Mouse (Mus musculus) layer of hippocampus, adult 8-10 months (tissue): ENCODE measurements around the gene Btnl2. TPM values are rescaled to one million over a fixed set of nuclear protein-coding genes. Genes with fewer than 3 reads are reported as not detected.
A peak's percentile ranks its signal among the peaks of the same experiment; 100 is the strongest.
"Not testable (repeated sequence)": the region's sequence is repeated elsewhere in the genome, so short reads cannot be mapped to it uniquely, and the experiment has no call there.

Experiments used
- DNase-seq, 2 experiments: peaks; one replicate each; pipeline ENCODE4 v3.0.0; 2022; ENCODE audit warnings: low spot score in 2 of 2
- total RNA-seq, 4 experiments: library from RNA; stranded (reverse); gene quantifications; 2 replicates each; pipeline ENCODE4 v1.2.4; 2022

Btnl2 gene
- 1 to 10 TPM in 1 of 4 experiments, under 1 TPM in 3; 0.47 to 1.0 (median 0.73) TPM for total RNA-seq

DNA sequence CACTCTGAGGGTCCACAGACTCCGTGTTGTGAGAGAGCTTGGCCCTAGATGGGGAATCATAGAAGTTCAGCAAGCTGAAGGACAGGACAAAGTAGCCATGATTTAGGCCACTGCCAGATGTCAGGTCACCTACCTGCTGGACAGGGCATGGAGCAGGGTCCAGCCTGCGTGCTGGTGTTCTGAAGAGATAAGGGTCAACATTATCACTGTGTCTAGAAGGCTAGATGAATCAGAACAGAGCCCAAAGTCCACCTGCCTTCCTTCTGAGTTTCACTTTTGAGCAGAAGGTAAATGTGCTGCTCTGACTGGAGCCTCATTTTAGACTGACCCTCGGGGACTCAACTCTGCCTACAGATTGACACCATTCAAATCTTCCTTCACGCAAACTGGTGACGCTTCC, at the start of gene Btnl2:
TSS of gene Btnl2 (plus strand) at position 284 of the 400 bp plus-strand sequence.
- no peak for DNase-seq

DNA sequence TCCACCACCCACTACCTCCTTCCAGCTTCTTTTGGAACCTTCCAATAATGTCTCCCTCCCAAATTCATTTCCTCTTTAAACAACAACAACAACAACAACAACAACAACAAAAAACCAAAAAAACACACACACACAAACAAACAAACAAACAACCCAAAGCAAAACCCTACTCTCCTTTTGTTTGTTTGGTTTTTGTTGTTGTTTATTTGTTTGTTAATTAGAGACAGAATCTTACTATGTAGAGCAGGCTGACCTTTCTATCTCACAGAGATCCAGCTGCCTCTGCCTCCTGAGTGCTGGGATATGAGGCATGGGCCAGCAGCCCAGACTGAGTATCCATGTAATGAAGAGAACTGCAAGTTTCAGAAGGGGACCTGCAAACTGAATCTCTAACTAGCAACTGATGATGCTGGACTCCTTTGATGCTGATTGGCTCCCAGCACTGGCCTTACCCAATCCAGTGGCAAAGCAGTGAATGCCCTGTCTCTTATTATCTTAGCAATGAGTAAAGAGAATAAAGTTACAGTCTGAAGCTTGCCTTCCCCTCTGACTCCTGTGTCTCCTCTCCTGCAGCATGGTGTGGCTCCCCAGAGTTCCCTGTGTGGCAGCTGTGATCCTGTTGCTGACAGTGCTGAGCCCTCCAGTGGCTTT, 49.1 kb upstream of the Btnl2 start, which contains the start of gene H2-Eb1:
TSS of gene H2-Eb1 (plus strand) at position 488 of the 651 bp plus-strand sequence.
- peak; percentile 81 to 92 for DNase-seq

DNA sequence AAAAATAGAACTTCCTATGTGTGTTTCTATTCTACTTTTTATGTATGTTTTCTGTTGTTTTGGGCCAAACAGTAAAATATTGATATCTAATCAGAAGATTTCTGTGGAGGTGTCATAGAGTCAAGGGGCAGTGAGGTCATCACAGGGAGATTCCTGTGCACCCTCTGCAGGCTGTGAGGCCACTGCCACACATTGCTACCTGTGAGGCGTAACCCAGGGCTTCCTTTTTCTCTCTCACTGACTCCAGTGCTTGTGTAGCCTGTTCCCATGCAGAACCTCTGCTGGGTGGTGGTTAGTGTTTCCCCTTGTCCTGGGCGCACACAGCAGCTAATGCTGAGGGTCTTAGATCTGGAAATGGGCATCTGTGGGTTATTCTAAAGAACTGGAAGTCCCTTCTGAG, 48.2 kb upstream of the Btnl2 start:
- no peak for DNase-seq

DNA sequence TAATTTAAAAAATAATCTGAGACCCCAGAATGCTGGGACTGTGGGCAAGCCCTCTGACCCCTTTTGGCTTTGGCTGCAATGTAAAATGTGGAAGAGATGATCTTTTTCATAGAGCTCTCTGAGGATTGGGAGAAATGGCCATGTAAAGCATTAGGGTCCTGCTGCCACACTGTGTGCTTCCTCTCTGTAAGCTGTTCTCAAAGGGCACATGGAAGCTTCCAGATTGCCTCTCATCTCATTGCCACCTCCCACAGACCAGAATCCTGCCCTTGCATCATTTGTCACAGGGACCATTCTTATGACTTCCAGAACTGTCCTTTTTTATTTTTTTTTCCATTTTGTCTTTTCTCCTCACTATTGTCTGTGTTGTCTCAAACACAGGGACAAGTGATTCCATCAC, 47.4 kb upstream of the Btnl2 start:
- no peak for DNase-seq

DNA sequence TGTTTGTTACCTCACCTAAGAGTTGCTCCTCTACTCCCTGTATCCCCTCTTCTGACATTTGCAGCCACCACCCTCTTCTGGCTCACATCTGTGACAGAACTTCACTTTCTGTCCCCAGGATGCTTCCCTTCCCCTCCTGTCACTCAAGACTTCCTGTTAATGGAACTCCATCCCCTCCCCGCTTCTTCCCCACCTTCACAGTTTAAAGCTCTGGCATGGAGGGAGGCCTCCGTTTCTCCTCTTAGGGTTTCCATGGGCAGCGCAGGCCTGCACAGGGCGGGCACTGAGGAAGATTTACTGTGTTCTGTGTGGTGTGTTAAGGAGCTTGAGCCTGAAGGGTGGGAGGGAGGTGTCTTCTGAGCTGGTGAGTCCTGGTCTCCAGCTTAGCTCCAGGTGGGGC, 46.5 kb upstream of the Btnl2 start:
- DNase-seq = no peak

DNA sequence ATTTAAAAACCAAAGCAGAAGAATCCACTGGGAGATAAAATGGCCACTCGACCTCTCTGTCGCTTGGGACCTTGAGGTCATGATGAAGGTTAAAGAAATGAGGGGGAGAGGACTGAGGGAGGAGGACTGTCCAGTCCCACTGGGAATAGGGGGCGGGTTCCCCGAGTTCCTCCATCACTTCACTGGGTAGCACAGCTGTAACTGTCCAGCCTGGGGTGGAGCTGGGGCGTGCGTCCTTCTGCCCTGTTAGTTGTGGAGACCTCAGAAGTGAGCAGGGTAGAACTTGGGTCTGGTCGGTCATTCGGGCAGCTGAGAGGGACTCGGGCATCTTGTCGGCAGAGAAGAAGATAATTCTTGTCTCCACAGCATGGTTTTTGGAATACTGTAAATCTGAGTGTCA, 45.4 kb upstream of the Btnl2 start:
- no peak for DNase-seq

DNA sequence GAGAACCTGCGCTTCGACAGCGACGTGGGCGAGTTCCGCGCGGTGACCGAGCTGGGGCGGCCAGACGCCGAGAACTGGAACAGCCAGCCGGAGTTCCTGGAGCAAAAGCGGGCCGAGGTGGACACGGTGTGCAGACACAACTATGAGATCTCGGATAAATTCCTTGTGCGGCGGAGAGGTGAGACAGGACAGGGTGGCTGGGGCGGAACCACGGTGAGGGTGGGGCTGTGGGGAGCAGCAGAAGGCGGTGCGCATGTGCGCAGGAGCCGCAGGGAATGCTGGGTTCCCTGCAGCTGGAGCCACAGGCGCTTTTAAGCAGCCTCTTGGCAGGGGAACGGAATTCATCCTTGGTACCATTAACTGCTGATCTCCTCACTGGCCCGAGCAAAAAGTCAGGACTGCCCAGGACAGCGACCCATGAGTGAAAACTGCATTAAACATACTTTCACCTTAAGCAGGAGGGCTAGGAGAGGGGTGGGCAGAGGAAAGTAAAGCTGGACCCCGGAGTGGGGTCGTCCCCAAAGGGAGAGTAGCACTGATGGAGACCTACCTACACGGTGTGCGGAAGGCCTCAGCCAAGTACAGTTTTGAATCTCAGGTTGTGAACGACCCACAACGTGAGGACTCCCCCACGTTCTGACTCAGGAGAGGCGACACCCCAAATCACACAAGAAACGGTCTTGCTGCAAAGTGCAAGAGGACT, 44.8 kb upstream of the Btnl2 start:
- DNase-seq = peak; percentile 31 to 58

DNA sequence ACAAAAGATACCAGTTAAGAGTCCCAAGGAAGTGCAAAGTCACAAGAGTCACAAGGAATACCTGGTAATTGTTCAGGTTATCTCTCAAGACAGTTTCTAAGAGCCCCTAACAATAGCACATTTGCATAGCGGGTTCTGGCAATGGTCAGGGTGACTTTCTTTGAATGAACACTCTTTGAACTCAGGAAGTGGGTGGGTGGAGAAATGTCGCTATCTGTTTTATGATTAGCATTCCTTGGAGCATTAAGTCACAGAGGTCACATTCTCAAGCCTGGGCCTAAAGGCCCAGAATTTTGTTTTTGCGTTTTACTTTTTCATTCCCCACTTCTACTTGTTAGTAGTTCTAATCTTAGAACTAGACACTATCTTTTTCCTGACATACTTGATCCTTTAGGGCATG, 44.1 kb upstream of the Btnl2 start:
- not testable (repeated sequence) for DNase-seq

DNA sequence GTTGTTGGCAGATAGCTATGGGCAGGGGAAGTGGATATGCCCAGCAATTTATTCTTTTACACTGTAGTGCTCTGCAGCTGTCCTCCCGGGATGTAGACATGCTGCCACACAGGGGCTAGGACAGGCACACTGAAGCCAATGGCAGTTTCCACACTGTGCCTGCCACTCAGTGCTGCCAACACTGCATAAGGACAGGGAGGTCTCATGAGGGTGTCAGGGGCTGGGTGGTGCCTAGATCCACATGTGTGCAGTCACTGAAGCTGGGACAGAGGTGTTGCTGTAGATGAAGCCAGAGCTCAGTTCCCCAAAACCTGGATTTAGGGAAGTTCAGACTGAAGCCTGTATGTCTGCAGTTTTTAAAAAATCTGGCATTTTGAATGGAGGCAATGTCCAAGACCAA, 42.4 kb upstream of the Btnl2 start:
- DNase-seq = no peak

DNA sequence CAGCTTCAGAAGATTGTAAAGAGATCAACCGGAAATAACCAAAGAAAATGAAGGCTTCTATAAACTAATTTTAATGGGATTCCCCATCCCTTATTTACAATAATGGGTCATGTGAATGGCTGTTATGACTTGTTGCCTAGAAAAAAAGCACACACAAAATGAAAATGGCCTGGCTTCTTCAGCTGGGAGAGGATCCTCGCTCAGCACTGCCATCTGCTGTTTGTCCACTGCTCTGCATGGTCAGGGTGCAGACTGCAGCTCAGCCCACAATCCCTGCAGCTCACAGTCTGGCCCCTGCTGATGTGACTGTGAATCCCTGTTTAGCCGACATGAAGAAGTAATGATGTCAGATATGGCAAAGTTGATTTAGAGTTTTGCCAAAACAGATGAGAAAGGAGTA, 41.2 kb upstream of the Btnl2 start:
- DNase-seq = peak; percentile 35 to 72

DNA sequence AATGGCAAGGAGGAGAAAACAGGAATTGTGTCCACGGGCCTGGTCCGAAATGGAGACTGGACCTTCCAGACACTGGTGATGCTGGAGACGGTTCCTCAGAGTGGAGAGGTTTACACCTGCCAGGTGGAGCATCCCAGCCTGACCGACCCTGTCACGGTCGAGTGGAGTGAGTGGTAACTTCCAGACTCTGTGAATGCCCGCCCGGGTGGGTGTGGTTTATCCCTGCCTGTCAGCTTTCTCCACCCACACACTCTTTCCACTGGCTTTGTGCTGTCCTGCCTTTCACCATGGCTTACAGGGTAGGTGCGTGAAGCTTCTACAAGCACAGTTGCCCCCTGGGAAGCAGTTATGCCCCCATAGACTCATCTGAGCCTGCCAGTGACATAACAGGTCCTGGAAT, 40.3 kb upstream of the Btnl2 start:
- no peak for DNase-seq

DNA sequence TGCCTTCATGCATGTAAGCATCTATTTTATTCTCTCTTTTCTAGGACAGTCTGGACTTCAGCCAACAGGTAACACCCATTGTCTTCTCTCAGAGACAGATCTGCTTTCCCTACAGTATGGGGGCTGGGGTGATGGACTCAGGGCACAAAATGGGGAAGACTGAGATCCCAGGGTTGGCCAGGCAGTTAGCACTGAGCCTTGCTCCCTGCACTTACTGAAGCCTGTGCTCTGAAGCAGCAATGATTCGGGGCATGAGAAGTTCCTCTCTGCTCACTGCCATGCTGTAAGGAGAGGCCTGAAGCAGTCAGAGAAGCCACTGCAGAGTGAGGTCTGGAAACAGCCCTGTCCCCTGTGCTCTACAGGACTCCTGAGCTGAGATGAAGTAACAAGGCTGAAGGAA, 39.1 kb upstream of the Btnl2 start:
- no peak for DNase-seq

DNA sequence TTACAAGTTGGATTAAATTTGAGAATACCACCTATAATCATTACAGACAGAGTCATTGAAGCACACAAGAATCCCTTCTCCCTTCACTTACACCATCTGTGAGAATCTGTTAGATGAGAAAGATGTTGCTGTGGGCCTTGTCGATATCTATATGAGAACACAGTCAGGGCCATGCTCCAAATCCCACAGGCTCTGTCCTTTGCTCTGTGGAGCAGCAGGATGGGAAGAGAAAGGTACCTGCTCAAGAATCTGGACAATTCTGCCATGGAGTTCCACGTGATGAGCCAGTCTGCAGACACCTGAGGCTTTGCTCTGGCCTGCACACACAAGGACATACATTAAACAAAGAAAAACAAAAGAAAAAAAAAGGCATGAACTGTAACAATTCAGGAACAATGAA, 37.9 kb upstream of the Btnl2 start:
- DNase-seq = no peak

DNA sequence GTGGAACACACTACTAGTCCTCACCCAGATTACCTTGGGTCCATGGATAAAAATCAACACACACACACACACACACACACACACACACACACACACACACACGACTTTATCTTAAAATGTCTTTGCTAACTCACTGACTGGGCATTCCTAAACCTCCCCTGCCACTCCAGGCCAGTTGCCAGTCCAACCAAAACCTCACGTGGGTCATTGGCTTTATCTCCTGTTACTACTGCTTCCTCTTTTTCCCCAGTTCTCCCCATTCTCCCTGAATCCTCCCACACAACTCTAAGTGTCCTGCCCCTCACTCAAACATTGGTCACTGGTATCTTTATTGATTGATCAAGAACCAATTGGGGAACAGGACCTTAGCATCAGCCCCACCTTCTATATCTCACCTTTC, 37.3 kb upstream of the Btnl2 start:
- DNase-seq = no peak

DNA sequence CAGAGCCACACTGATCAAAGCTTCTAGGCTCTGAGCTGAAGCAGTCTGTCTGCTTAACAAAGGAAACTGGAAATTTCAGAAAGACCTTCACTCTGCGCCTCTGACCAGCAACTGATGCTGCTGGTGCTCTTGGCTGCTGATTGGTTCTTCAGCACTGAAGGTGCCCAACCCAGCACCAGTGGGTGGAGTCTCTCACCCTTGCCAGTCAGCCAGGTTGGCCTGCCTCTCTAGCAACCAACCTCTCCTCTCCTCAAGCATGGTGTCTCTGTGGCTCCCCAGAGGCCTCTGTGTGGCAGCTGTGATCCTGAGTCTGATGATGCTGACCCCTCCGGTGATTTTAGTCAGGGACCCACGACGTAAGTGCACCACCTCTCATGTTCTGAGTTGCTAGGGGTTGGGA, 29.2 kb upstream of the Btnl2 start, which contains the start of gene H2-Eb2:
TSS of gene H2-Eb2 (plus strand) at position 230 of the 400 bp plus-strand sequence.
- DNase-seq = no peak

DNA sequence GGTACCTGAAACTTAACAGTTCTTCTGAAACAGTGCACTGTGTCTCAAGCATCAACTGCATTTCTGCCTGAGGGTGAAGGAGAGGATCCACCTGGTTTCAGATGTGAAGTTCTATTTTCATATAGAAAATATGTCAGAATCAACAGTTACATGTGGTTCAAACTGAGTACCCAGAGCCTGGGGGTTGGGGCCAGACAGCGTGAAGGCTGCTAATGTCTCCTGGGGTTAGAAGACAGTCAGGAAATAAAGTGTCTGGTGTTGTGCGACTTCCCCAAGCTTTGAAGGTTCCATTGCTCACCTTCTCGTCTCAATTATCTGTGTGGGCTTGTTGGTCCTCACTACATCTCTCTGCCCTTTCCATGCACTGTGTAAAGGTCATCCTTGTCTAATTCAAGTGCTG, 28.2 kb upstream of the Btnl2 start:
- DNase-seq = no peak

DNA sequence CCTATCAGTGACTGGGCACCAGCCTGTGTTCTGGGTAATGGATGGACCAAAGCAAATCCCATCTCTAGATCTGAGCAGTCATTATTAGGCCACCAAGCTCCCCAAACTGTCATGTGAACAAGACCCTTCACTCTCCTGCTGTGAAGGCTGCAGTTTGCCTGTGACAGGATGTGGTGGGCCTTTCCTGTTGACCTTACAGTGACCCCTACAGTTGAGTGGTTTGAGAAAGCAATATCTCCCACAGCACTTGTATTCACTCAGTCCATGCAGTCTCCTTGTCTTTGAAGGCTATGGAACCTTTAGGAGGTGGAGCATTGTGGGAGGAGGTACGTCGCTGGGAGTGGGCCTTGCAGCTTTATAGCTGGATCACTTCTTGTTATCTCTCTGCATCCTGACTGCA, 24.8 kb upstream of the Btnl2 start:
- DNase-seq = no peak

DNA sequence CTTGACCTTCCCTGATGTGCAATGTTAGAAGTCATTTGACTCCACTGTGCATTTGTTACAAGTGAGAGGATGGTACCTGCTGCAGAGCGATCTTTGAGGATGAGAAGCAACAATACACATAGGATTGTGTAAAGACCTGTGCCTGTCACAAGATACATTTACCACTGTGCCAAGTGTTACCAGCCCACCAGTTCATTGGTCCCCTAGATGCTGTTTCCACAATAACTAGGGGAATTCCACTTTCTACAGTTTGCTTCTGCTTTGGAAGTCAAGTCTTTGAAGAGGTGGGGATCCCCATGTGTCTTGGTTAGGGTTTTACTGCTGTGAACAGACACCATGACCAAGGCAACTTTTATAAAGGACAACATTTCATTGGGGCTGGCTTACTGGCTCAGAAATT, 23.4 kb upstream of the Btnl2 start:
- no peak for DNase-seq

DNA sequence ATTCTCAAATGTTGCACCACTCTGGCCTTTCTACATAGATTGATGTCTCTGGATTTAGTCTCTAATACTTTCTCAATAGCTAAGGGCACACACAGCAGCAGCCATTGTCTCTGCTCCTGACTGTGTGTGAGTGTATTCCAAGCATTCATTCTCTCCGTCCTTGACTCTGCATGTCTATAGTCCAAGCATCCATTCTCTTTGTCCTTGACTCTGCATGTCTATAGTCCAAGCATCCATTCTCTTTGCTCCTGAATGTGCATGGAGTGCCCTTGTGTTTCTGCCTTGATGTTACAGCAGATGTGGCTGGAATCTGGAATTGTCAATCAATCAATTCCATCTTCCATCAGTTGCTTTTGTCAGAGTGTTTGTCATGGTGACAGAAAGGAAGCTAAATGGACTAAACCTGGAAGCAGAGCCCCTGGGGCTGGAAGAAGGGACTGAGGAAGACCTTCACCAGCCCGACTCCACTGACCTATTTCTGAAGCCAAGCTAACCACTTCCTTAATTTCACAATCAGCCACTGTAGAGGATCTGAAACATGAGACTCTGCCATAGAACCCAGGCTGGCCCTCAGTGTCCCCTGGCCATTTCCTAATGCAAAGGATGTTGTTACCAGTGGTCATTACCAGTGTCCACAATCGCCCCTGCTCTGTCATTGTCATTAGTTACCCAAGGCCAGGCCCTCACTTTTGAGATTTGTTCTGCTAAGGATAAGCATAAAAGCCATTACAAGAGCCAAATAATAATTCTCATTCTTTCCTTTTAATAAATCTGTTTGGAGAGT, 13.8 kb upstream of the Btnl2 start:
- no peak for DNase-seq

DNA sequence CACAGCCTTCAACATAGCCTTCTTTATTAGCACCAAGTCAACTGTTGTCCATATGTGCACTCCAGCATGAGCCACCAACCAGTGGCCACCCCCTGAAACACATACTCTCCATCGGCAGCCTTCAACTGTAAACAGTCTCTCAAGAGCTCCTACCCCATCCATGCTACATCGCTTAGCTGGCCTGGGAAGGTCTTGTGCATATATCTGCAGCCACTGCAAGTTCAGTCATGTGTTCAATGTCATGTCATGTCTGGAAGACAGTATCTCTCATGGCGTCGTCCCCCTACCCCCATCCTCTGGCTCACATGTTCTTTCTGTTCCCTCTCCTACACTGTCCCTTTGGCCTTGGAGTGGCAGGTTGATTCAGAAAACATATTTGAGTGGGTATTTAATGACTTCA, 9.7 kb upstream of the Btnl2 start:
- no peak for DNase-seq

DNA sequence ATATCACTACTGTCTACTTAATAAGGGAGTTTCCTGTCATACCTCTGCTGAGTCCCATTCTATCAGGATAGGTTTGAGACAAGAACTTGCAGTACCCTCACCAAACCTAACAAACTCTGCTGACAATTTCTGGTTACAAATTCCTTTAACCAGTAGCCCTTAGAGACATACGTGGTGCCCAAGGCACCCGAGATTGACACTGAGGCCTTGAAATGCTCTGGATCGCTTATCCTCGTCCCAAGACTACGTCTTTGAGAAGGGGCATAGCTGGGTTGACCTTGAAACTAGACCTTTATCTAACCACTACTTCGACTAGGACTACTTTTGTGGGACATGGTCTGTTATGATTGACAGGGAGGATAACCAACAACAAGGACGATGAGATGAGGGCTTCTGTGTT, 9.1 kb upstream of the Btnl2 start:
- no peak for DNase-seq

DNA sequence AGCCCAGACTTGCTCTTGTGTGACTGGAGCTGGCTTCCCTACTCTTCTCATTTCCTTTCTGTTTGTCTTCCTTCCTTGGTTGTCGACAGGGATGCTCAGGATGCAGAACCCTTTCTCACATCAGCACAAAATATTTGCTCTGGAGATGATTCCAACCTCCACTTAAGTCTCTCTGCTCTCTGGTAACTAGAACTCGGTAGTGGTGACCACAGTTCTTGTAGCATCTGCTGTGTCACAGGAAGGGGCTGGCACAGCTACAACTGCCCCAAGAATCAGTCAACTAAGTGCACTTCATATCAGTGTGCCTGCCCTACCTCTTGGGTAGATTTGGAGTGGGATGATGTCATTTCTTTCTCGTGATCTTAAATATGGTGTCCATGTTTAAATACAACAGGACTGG, 8.6 kb upstream of the Btnl2 start:
- no peak for DNase-seq
